Mouse (Mus musculus): Measurements from ENCODE around the gene Pfkm. TPM values are rescaled to one million over a fixed set of nuclear protein-coding genes. Genes with fewer than 3 reads are reported as not detected.

The Pfkm gene
- polyA plus RNA-seq (2014; fragmentation: Nextera tagmentation; extraction: Ambion mirVana) = 37.2 and 42.5 TPM in 2 replicates

GRCm38 (mm10) chr15:98092372-98093120 is at the start of gene Pfkm:
Pfkm (plus strand) TSS chr15:98092589.
- DNase-seq (ENCODE audit: low spot score) = no peak
- H3K9ac ChIP-seq (ENCODE audit: low read depth, low read length) = peak within 1 kb of the TSS; percentile 94
- WGBS = under 1% methylated on average over 26 of the region's 30 CpGs
- H3K4me2 ChIP-seq = peak within 1 kb of the TSS; percentile 71
- ATAC-seq (replicated peaks; ENCODE audit: low FRiP score) = peak; percentile 29; the same call in 1 of the 2 replicates
- H3K27me3 ChIP-seq (replicated peaks; ENCODE audit: control insufficient read depth, insufficient read depth, low read length) = no peaks in the 10 kb centered on the region
- peak within 1 kb of the TSS; percentile 92 for H3K27ac ChIP-seq (ENCODE audit: low read depth, low read length)
- peaks cover 7% of the 10 kb centered on the region for H3K4me1 ChIP-seq (replicated peaks; ENCODE audit: control insufficient read depth, insufficient read depth, low read length)
- H3K9me3 ChIP-seq (ENCODE audit: control insufficient read depth, low read length) = no peaks in the 10 kb centered on the region
- peak within 1 kb of the TSS; percentile 79 for H3K4me3 ChIP-seq (ENCODE audit: low read depth, low read length)
- H3K36me3 ChIP-seq (ENCODE audit: control insufficient read depth, insufficient read depth, low read length) = no peaks in the 10 kb centered on the region; the same call in 1 of the 2 replicates

DNA sequence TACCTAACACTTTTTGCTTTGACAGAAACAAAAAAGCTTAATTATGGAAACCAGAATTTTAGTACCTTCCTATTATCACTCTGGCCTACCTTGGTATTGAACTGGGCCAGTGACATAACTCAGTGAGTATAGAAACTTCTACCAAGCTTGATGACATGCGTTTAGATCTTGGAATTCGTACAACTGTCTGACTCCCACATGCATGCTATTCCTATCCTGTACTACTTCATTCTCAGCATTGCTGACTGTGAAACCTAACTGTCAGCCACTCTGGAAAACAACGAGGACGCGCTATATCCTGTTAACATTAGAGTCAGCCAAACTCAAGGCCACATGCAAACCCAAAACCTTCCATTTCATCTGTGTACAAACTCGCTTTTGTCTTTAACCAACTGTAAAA is 48.4 kb upstream of the Pfkm start:
- H3K9ac ChIP-seq (ENCODE audit: low read depth, low read length) = no peak overlapping the region

DNA sequence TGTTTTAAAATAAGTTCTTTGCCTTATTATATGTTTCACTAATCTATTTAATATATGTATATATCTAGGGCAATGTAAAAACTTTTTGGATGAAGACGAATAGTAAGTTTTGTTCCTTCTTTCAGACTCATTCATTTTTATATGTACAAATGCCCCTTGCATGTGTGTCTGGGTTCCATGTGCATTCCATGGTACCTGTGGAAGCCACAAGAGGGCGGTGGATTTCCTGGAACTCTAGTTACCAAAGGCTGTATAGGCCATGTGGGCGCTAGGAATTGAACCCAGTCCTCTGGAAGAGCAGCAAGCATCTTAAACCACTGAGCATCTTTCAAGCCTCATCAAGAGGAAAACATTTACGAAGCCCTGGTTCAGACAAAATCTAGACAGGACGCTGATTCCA is 48.0 kb upstream of the Pfkm start:
- Histone ChIP-seq H3K27me3 (replicated peaks; ENCODE audit: control insufficient read depth, insufficient read depth, low read length) (no peaks in the 10 kb centered on the region), H3K36me3 (ENCODE audit: control insufficient read depth, insufficient read depth, low read length) (peaks cover 55% of the 10 kb centered on the region), H3K9me3 (ENCODE audit: control insufficient read depth, low read length) (no peaks in the 10 kb centered on the region), H3K4me3 (ENCODE audit: low read depth, low read length) (no peak overlapping the region), H3K4me2 (no peak overlapping the region), H3K4me1 (replicated peaks; ENCODE audit: control insufficient read depth, insufficient read depth, low read length) (no peaks in the 10 kb centered on the region), H3K27ac (ENCODE audit: low read depth, low read length) (no peak overlapping the region), H3K9ac (ENCODE audit: low read depth, low read length) (no peak overlapping the region)
- DNase-seq (ENCODE audit: low spot score) = no peak
- ATAC-seq (replicated peaks; ENCODE audit: low FRiP score) = no peak
- 87% methylated on average over 5 of the region's 5 CpGs for WGBS

More for the DNA sequence above, 48.4 kb upstream of the Pfkm start:
- no peak overlapping the region for H3K4me2 ChIP-seq
- H3K4me3 ChIP-seq (ENCODE audit: low read depth, low read length) = no peak overlapping the region
- ATAC-seq (replicated peaks; ENCODE audit: low FRiP score) = no peak
- H3K4me1 ChIP-seq (replicated peaks; ENCODE audit: control insufficient read depth, insufficient read depth, low read length) = no peaks in the 10 kb centered on the region
- 92% methylated on average over 6 of the region's 6 CpGs for WGBS
- H3K27me3 ChIP-seq (replicated peaks; ENCODE audit: control insufficient read depth, insufficient read depth, low read length) = no peaks in the 10 kb centered on the region
- no peak overlapping the region for H3K27ac ChIP-seq (ENCODE audit: low read depth, low read length)
- no peak for DNase-seq (ENCODE audit: low spot score)
- H3K36me3 ChIP-seq (ENCODE audit: control insufficient read depth, insufficient read depth, low read length) = peaks cover 57% of the 10 kb centered on the region
- H3K9me3 ChIP-seq (ENCODE audit: control insufficient read depth, low read length) = no peaks in the 10 kb centered on the region

DNA sequence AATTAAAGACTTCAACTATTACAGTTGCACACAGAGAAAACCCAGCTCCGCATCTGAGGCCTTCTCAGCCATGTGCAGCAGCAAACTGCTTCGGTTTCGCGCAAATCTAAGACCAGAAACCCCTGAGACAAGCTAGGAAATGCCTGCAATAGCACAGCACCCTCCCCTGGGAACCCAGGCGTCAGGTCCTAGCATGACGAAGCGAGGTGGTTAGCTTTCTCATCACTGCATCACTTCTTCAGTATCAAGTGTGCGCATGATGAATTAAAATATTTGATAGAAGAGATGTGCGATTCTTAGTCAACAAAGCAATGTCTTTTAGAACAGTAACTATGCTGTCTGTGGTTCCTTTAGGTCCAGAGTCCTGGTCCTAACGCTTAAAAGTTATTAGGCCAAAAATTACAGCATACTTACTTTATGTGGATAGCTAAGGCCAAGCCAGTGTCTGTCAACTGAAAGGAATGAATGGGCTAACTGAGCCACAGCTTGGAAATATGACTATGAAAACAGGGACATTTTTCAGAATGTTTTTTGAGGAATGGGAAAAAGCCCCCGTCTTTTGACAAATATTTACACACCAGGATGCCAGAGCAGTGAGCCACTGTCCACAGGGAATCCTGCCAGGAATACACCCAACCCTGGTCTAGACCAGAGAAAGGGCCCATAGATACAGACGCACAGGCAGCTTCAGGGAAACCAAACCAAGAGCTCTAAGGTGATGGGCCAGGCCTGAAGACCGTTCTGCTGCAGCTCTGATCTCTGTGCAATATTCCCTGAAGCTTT is 43.3 kb upstream of the Pfkm start:
- H3K9ac ChIP-seq (ENCODE audit: low read depth, low read length) = no peak overlapping the region
- H3K27me3 ChIP-seq (replicated peaks; ENCODE audit: control insufficient read depth, insufficient read depth, low read length) = no peaks in the 10 kb centered on the region
- H3K9me3 ChIP-seq (ENCODE audit: control insufficient read depth, low read length) = no peaks in the 10 kb centered on the region
- H3K4me1 ChIP-seq (replicated peaks; ENCODE audit: control insufficient read depth, insufficient read depth, low read length) = no peaks in the 10 kb centered on the region
- H3K36me3 ChIP-seq (ENCODE audit: control insufficient read depth, insufficient read depth, low read length) = peaks cover 33% of the 10 kb centered on the region
- H3K4me3 ChIP-seq (ENCODE audit: low read depth, low read length) = no peak overlapping the region
- no peak for ATAC-seq (replicated peaks; ENCODE audit: low FRiP score)
- H3K4me2 ChIP-seq = no peak overlapping the region
- DNase-seq (ENCODE audit: low spot score) = no peak
- no peak overlapping the region for H3K27ac ChIP-seq (ENCODE audit: low read depth, low read length)
- 93% methylated on average over 13 of the region's 13 CpGs for WGBS

DNA sequence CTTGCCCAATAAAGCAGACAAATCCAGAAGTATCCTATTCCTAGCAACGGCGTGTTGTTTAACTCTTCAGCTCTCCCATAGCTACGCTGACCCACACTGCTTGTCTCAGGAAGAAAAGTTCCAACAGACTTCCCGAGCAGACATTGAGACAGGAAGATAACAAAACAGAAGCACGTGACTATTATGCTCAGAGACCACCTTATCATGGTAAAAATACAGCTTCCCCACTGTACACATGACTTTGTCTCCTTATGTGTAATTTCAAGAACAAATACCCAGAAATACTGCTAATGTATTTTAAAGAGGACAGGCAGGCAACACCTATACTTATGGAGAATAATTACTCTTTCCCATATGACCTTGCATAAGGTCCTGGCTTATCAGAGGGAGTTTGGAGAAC is 40.7 kb upstream of the Pfkm start:
- Histone ChIP-seq H3K9me3 (ENCODE audit: control insufficient read depth, low read length) (no peaks in the 10 kb centered on the region), H3K27me3 (replicated peaks; ENCODE audit: control insufficient read depth, insufficient read depth, low read length) (no peaks in the 10 kb centered on the region), H3K4me1 (replicated peaks; ENCODE audit: control insufficient read depth, insufficient read depth, low read length) (no peaks in the 10 kb centered on the region), H3K9ac (ENCODE audit: low read depth, low read length) (no peak overlapping the region), H3K36me3 (ENCODE audit: control insufficient read depth, insufficient read depth, low read length) (peaks cover 19% of the 10 kb centered on the region), H3K27ac (ENCODE audit: low read depth, low read length) (no peak overlapping the region), H3K4me2 (no peak overlapping the region), H3K4me3 (ENCODE audit: low read depth, low read length) (no peak overlapping the region)
- ATAC-seq (replicated peaks; ENCODE audit: low FRiP score) = no peak
- 75% methylated on average over 5 of the region's 5 CpGs for WGBS
- no peak for DNase-seq (ENCODE audit: low spot score)

GRCm38 (mm10) chr15:98055246-98055645 is 37.1 kb upstream of the Pfkm start:
- ATAC-seq (replicated peaks; ENCODE audit: low FRiP score) = no peak
- Histone ChIP-seq H3K27ac (ENCODE audit: low read depth, low read length) (no peak overlapping the region), H3K9me3 (ENCODE audit: control insufficient read depth, low read length) (no peaks in the 10 kb centered on the region), H3K9ac (ENCODE audit: low read depth, low read length) (no peak overlapping the region), H3K4me2 (no peak overlapping the region), H3K4me1 (replicated peaks; ENCODE audit: control insufficient read depth, insufficient read depth, low read length) (no peaks in the 10 kb centered on the region), H3K36me3 (ENCODE audit: control insufficient read depth, insufficient read depth, low read length) (peaks cover 28% of the 10 kb centered on the region), H3K27me3 (replicated peaks; ENCODE audit: control insufficient read depth, insufficient read depth, low read length) (no peaks in the 10 kb centered on the region), H3K4me3 (ENCODE audit: low read depth, low read length) (no peak overlapping the region)
- no peak for DNase-seq (ENCODE audit: low spot score)
- WGBS = 46% methylated on average over 5 of the region's 5 CpGs

DNA sequence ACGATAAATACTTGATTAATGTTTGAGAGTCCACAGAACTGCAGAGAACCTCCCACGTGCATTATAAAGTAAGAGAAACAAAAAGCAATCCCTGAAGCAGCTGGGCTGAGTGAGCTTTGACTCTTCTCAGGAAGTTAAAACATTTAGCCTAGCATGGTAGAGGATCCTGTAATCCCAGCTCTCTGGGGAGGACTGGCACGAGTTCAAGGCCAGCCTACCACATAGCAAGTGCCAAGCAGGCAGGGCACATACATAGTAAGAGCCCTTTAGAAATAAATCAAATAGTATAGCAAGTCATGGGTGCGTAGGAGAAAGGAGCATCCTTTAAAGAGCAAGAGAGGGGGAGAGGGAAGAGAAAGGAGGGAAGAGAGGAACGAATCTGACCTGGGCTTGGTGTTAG is 26.5 kb upstream of the Pfkm start:
- no peak overlapping the region for H3K27ac ChIP-seq (ENCODE audit: low read depth, low read length)
- WGBS = 95% methylated on average over 5 of the region's 5 CpGs
- no peaks in the 10 kb centered on the region for H3K4me1 ChIP-seq (replicated peaks; ENCODE audit: control insufficient read depth, insufficient read depth, low read length)
- H3K9me3 ChIP-seq (ENCODE audit: control insufficient read depth, low read length) = no peaks in the 10 kb centered on the region
- H3K9ac ChIP-seq (ENCODE audit: low read depth, low read length) = no peak overlapping the region
- no peak overlapping the region for H3K4me3 ChIP-seq (ENCODE audit: low read depth, low read length)
- no peak for ATAC-seq (replicated peaks; ENCODE audit: low FRiP score)
- H3K27me3 ChIP-seq (replicated peaks; ENCODE audit: control insufficient read depth, insufficient read depth, low read length) = no peaks in the 10 kb centered on the region
- peaks cover 48% of the 10 kb centered on the region for H3K36me3 ChIP-seq (ENCODE audit: control insufficient read depth, insufficient read depth, low read length)
- no peak for DNase-seq (ENCODE audit: low spot score)
- H3K4me2 ChIP-seq = no peak overlapping the region

DNA sequence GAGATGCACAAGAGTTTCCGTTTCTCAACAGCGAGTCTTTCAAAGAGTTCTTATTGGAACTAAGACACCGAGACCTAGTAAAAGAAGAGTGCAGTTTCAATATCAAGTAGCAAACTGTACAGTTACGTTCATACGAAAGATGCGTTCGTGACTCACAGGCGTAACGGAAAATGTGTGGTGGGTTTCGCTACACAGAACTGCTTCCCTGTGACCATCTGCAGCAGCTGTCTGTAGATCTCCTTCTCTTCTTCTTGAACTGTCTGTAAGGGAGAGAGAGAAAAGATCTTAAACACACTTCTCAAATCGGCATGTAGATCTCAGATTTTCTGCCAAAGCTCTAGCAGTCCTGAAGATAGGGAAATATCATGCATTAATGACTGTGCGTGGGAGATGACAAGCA is 25.8 kb upstream of the Pfkm start:
- H3K4me1 ChIP-seq (replicated peaks; ENCODE audit: control insufficient read depth, insufficient read depth, low read length) = no peaks in the 10 kb centered on the region
- H3K4me2 ChIP-seq = no peak overlapping the region
- no peak for DNase-seq (ENCODE audit: low spot score)
- WGBS = 93% methylated on average over 12 of the region's 12 CpGs
- no peaks in the 10 kb centered on the region for H3K9me3 ChIP-seq (ENCODE audit: control insufficient read depth, low read length)
- no peaks in the 10 kb centered on the region for H3K27me3 ChIP-seq (replicated peaks; ENCODE audit: control insufficient read depth, insufficient read depth, low read length)
- no peak overlapping the region for H3K9ac ChIP-seq (ENCODE audit: low read depth, low read length)
- H3K36me3 ChIP-seq (ENCODE audit: control insufficient read depth, insufficient read depth, low read length) = peaks cover 45% of the 10 kb centered on the region
- ATAC-seq (replicated peaks; ENCODE audit: low FRiP score) = no peak
- no peak overlapping the region for H3K4me3 ChIP-seq (ENCODE audit: low read depth, low read length)
- no peak overlapping the region for H3K27ac ChIP-seq (ENCODE audit: low read depth, low read length)
